Mouse (Mus musculus): ENCODE measurements around the gene Aff3. TPM values are rescaled to one million over a fixed set of nuclear protein-coding genes. Genes with fewer than 3 reads are reported as not detected.

Aff3 gene
- polyA plus RNA-seq, 1 experiment from 2014 or later, result 10.5 TPM

- Histone ChIP-seq H3K36me3 (no peaks in the 10 kb centered on the region), H3K4me1 (peaks cover 5% of the 10 kb centered on the region)
- WGBS, result 15% methylated on average over 1 of the region's 1 CpGs
Measured at GRCm38 (mm10) chr1:38516225-38516624, 148.5 kb downstream of the Aff3 start.

DNA sequence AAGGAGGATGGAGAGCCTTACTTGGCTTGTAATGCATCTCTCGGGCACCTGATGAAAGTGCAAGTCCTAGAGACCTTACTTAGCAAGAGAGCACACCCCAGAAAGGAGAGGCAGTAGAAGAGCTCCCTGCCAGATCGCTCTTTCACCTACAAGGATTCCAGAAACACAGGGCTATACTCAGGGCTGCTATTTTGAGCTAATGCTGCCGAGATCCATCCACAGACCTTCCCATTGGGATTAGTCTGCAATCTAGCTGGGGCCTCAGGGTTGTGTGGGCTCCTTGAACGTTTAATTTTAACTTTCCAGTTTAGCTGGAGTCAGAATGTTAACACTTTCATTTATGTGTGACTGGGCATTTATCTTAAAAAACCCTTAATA is 150.1 kb downstream of the Aff3 start:
- no peak for ATAC-seq (ENCODE audit: borderline replicate concordance, extremely low read depth, low FRiP score, low TSS enrichment)
- peaks cover 5% of the 10 kb centered on the region for H3K4me1 ChIP-seq
- no peak overlapping the region for H3K27ac ChIP-seq
- WGBS, result 71% methylated on average over 4 of the region's 4 CpGs
- H3K9me3 ChIP-seq, result no peaks in the 10 kb centered on the region
- H3K4me2 ChIP-seq, result no peak overlapping the region
- no peak overlapping the region for H3K4me3 ChIP-seq
- H3K9ac ChIP-seq, result no peak overlapping the region
- H3K36me3 ChIP-seq, result no peaks in the 10 kb centered on the region
- no peaks in the 10 kb centered on the region for H3K27me3 ChIP-seq

More at GRCm38 (mm10) chr1:38516225-38516624, 148.5 kb downstream of the Aff3 start:
- no peak overlapping the region for H3K27ac ChIP-seq
- H3K4me3 ChIP-seq, result no peak overlapping the region
- H3K4me2 ChIP-seq, result no peak overlapping the region
- no peaks in the 10 kb centered on the region for H3K9me3 ChIP-seq
- no peak overlapping the region for H3K9ac ChIP-seq
- no peak for ATAC-seq (ENCODE audit: borderline replicate concordance, extremely low read depth, low FRiP score, low TSS enrichment)
- H3K27me3 ChIP-seq, result no peaks in the 10 kb centered on the region

DNA sequence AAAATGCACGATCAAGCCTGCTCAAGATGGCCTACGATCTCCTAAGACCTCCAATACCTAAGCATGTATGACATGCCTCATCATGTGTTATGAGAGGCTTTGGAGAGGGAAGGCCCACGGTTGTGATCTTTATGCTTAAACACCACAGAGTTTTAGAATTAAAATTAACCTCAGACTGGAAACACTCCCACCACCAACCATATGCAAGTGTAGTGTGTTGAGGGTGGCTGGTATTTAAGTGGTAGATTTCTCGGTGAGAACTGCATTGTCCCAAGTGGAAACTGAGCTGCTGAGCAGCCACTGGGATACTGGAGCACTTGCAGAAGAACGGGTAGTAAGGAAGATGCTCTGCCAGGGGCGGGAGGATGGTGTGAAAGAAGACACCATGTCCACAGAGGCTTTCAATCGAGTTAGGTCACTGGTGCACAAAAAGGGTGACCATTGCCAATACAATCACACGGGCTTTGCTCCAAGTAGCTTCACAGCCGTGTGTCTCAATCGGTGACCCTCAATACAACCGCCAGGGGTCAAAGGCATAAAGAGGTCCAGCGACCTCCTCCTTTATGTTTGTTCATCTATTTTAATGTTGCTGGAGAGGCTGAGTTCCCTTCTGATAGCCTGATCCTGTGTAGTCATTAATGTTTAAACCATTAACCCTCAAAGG is 150.7 kb downstream of the Aff3 start:
- H3K36me3 ChIP-seq, result no peaks in the 10 kb centered on the region
- peaks cover 5% of the 10 kb centered on the region for H3K4me1 ChIP-seq
- H3K9me3 ChIP-seq, result no peaks in the 10 kb centered on the region
- no peak overlapping the region for H3K4me3 ChIP-seq
- 79% methylated on average over 12 of the region's 12 CpGs for WGBS
- H3K27me3 ChIP-seq, result no peaks in the 10 kb centered on the region
- no peak overlapping the region for H3K9ac ChIP-seq
- H3K4me2 ChIP-seq, result no peak overlapping the region
- ATAC-seq (ENCODE audit: borderline replicate concordance, extremely low read depth, low FRiP score, low TSS enrichment), result no peak
- no peak overlapping the region for H3K27ac ChIP-seq

- Histone ChIP-seq H3K27me3 (no peaks in the 10 kb centered on the region), H3K27ac (no peak overlapping the region), H3K4me2 (peak overlapping the region; percentile 19; the same call in 1 of the 2 replicates), H3K9me3 (no peaks in the 10 kb centered on the region), H3K9ac (no peak overlapping the region), H3K4me1 (peaks cover 5% of the 10 kb centered on the region), H3K36me3 (no peaks in the 10 kb centered on the region), H3K4me3 (no peak overlapping the region)
- no peak for ATAC-seq (ENCODE audit: borderline replicate concordance, extremely low read depth, low FRiP score, low TSS enrichment)
- WGBS, result 42% methylated on average over 15 of the region's 15 CpGs
Measured at GRCm38 (mm10) chr1:38512258-38513081, 152.3 kb downstream of the Aff3 start.

DNA sequence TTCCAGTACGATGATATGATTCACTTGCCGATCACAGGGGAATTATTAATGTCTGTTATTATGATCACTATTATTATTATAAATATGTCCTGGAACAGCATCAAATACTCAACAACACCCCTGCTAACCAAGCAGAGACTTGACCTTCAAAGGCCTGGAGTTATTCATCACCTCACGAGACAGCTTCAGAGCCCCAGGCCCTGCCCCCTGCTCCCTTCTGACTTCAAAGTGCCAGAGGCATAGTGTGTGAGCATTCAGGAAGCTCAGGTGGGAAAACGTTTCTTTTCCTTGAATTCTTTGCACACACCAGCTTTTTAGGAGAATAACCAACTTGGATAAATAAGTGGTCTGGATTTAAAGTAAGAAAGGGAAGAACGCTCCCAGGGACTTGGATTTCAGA is 153.7 kb downstream of the Aff3 start:
- Histone ChIP-seq H3K4me1 (peaks cover 5% of the 10 kb centered on the region), H3K9me3 (no peaks in the 10 kb centered on the region), H3K4me3 (no peak overlapping the region), H3K27ac (no peak overlapping the region), H3K36me3 (no peaks in the 10 kb centered on the region), H3K9ac (no peak overlapping the region), H3K27me3 (no peaks in the 10 kb centered on the region), H3K4me2 (no peak overlapping the region)
- 49% methylated on average over 5 of the region's 5 CpGs for WGBS
- ATAC-seq (ENCODE audit: borderline replicate concordance, extremely low read depth, low FRiP score, low TSS enrichment), result no peak

- H3K9ac ChIP-seq, result no peak overlapping the region
- 88% methylated on average over 8 of the region's 8 CpGs for WGBS
- peaks cover 5% of the 10 kb centered on the region for H3K4me1 ChIP-seq
- H3K4me3 ChIP-seq, result no peak overlapping the region
- no peaks in the 10 kb centered on the region for H3K9me3 ChIP-seq
- ATAC-seq (ENCODE audit: borderline replicate concordance, extremely low read depth, low FRiP score, low TSS enrichment), result no peak
- no peak overlapping the region for H3K27ac ChIP-seq
- H3K4me2 ChIP-seq, result no peak overlapping the region
- H3K27me3 ChIP-seq, result no peaks in the 10 kb centered on the region
- H3K36me3 ChIP-seq, result no peaks in the 10 kb centered on the region
Measured at GRCm38 (mm10) chr1:38509301-38509700, 155.5 kb downstream of the Aff3 start.

DNA sequence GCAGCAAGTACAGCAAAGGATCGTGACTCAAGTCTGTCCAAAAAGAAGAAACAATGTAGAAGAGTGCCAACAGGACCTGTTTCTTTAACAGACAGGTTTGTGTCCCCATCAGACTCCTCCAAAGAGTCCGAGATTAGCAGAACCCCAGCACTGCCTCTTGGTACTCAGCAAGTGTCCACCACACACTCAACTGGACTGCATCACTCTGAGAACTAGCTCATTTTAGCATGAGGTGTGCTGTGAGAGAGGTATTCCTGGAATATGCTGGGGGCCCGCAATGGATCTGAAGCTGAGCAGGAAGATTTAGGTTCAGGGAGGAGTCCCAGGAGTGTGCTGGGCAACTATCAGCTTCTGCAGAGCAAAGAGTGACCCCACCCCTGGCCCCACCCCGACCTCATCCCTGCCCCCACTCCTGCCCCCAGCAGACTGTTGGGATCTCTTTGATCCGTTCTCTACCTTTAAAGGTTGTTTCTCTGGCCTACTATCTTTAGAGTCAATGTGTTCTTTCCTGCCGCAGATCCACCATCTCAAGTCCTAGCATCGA is 157.0 kb downstream of the Aff3 start:
- no peak overlapping the region for H3K27ac ChIP-seq
- H3K36me3 ChIP-seq, result no peaks in the 10 kb centered on the region
- WGBS, result 76% methylated on average over 7 of the region's 7 CpGs
- no peak for ATAC-seq (ENCODE audit: borderline replicate concordance, extremely low read depth, low FRiP score, low TSS enrichment)
- no peak overlapping the region for H3K4me2 ChIP-seq
- H3K9me3 ChIP-seq, result no peaks in the 10 kb centered on the region
- no peak overlapping the region for H3K9ac ChIP-seq
- no peaks in the 10 kb centered on the region for H3K27me3 ChIP-seq
- H3K4me1 ChIP-seq, result peaks cover 5% of the 10 kb centered on the region
- no peak overlapping the region for H3K4me3 ChIP-seq

GRCm38 (mm10) chr1:38506396-38506795 is 158.4 kb downstream of the Aff3 start:
- Histone ChIP-seq H3K4me2 (no peak overlapping the region), H3K9ac (no peak overlapping the region), H3K27me3 (no peaks in the 10 kb centered on the region), H3K4me1 (no peaks in the 10 kb centered on the region; the same call in 1 of the 2 replicates), H3K4me3 (no peak overlapping the region), H3K36me3 (no peaks in the 10 kb centered on the region), H3K9me3 (no peaks in the 10 kb centered on the region), H3K27ac (no peak overlapping the region)
- 93% methylated on average over 3 of the region's 3 CpGs for WGBS
- ATAC-seq (ENCODE audit: borderline replicate concordance, extremely low read depth, low FRiP score, low TSS enrichment), result no peak

DNA sequence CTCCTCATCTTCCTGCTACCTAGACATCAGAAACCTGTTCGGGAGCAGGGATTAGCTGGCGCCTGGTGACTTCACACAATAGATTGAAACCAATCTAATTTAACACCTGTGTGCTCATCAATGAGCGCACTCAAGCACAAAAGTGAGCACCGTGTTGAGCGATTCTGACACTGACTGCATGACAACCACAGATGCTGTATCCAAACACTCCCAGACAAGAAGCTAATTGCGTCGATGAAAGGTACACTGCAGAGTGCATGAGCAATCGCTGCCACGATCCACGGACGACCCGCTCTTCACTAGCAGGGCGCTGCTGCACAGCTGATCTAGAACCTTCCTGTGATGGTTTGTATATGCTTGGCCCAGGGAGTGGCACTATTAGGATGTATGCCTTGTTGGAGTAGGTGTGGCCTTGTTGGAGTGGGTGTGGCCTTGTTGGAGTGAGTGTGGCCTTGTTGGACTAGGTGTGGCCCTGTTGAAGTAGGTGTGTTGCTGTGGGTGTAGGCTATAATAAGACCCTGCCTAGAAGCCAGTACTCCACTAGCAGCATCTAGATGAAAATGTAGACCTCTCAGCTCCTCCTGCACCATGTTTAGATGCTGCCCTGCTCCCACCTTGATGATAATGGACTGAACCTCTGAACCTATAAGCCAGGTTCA is 161.2 kb downstream of the Aff3 start:
- 90% methylated on average over 13 of the region's 13 CpGs for WGBS
- Histone ChIP-seq H3K27ac (no peak overlapping the region), H3K4me3 (no peak overlapping the region), H3K9me3 (no peaks in the 10 kb centered on the region), H3K36me3 (no peaks in the 10 kb centered on the region), H3K9ac (no peak overlapping the region), H3K4me1 (0 out of 2 replicates have a peak, but pooled peaks cover 7% of the 10 kb centered on the region), H3K27me3 (no peaks in the 10 kb centered on the region), H3K4me2 (no peak overlapping the region)
- no peak for ATAC-seq (ENCODE audit: borderline replicate concordance, extremely low read depth, low FRiP score, low TSS enrichment)

GRCm38 (mm10) chr1:38502797-38503196 is 162.0 kb downstream of the Aff3 start:
- no peak overlapping the region for H3K4me2 ChIP-seq
- no peak for ATAC-seq (ENCODE audit: borderline replicate concordance, extremely low read depth, low FRiP score, low TSS enrichment)
- 0 out of 2 replicates have a peak, but pooled peaks cover 7% of the 10 kb centered on the region for H3K4me1 ChIP-seq
- no peaks in the 10 kb centered on the region for H3K36me3 ChIP-seq
- H3K9me3 ChIP-seq, result no peaks in the 10 kb centered on the region
- 69% methylated on average over 7 of the region's 7 CpGs for WGBS
- no peak overlapping the region for H3K4me3 ChIP-seq
- H3K27ac ChIP-seq, result no peak overlapping the region
- no peak overlapping the region for H3K9ac ChIP-seq
- H3K27me3 ChIP-seq, result no peaks in the 10 kb centered on the region

- ATAC-seq (ENCODE audit: borderline replicate concordance, extremely low read depth, low FRiP score, low TSS enrichment), result no peak
- Histone ChIP-seq H3K9me3 (no peaks in the 10 kb centered on the region), H3K4me3 (no peak overlapping the region), H3K4me1 (0 out of 2 replicates have a peak, but pooled peaks cover 7% of the 10 kb centered on the region), H3K36me3 (no peaks in the 10 kb centered on the region), H3K9ac (no peak overlapping the region), H3K4me2 (no peak overlapping the region), H3K27ac (no peak overlapping the region), H3K27me3 (no peaks in the 10 kb centered on the region)
- WGBS, result 74% methylated on average over 7 of the region's 7 CpGs
Measured at GRCm38 (mm10) chr1:38501231-38501630, 163.5 kb downstream of the Aff3 start.
